Mouse (Mus musculus) embryonic facial prominence, embryonic 13.5 days (tissue): ENCODE measurements around the gene 1600002K03Rik. TPM values are rescaled to one million over a fixed set of nuclear protein-coding genes. Genes with fewer than 3 reads are reported as not detected.

Source experiments
- ATAC-seq: fragments of 200-750 bp; cut with Nextera tagmentation; 2 replicates; pipeline ENCODE4 v1.8.0; 2017; ENCODE audit warnings: low read depth; ENCODE audit not compliant: insufficient number of reproducible peaks, insufficient read depth, low FRiP score, low TSS enrichment
- H3K27ac ChIP-seq: fragments of 300-500 bp; sonication (generic); 2 replicates; pipeline ENCODE4 v1.5.1; 2015; ENCODE audit warnings: moderate library complexity, mild to moderate bottlenecking, inconsistent platforms
- H3K27me3 ChIP-seq: fragments of 300-500 bp; sonication (generic); 2 replicates; pipeline ENCODE4 v1.6.1; 2015; ENCODE audit warnings: mild to moderate bottlenecking, inconsistent platforms
- H3K36me3 ChIP-seq: fragments of 300-500 bp; sonication (generic); 2 replicates; pipeline ENCODE4 v1.6.1; 2015; ENCODE audit warnings: mild to moderate bottlenecking, inconsistent platforms
- H3K4me1 ChIP-seq: fragments of 300-500 bp; sonication (generic); 2 replicates; pipeline ENCODE4 v1.6.1; 2015; ENCODE audit warnings: inconsistent platforms
- H3K4me2 ChIP-seq: fragments of 300-500 bp; sonication (generic); 2 replicates; pipeline ENCODE4 v1.6.1; 2015; ENCODE audit warnings: moderate library complexity, mild to moderate bottlenecking, inconsistent platforms
- H3K4me3 ChIP-seq: fragments of 300-500 bp; sonication (generic); 2 replicates; pipeline ENCODE4 v1.5.1; 2015; ENCODE audit warnings: mild to moderate bottlenecking, inconsistent platforms
- H3K9ac ChIP-seq: fragments of 300-500 bp; sonication (generic); 2 replicates; pipeline ENCODE4 v1.6.1; 2015; ENCODE audit warnings: mild to moderate bottlenecking, inconsistent platforms
- H3K9me3 ChIP-seq: fragments of 300-500 bp; sonication (generic); 2 replicates; pipeline ENCODE4 v1.6.1; 2016; ENCODE audit warnings: inconsistent platforms
- WGBS: fragments of 180-500 bp; shearing (Covaris S2); methylation state at CpG from one replicate; pipeline ENCODE4 v1.1.7; 2015; ENCODE audit warnings: mixed read lengths; 5-methylcytosine and 5-hydroxymethylcytosine counted together
- polyA plus RNA-seq: library from polyadenylated mRNA; unstranded; fragments of >200 nt; fragmentation: Nextera tagmentation; extraction: Ambion mirVana; gene quantifications from 2 replicates; pipeline ENCODE4 v1.2.1, GENCODE M21; 2015

Gene 1600002K03Rik
- polyA plus RNA-seq, 1 experiment from 2014 or later, result 11.6 TPM

GRCm38 (mm10) chr10:80142530-80142925 is 30.2 kb upstream of the 1600002K03Rik start:
- no peaks in the 10 kb centered on the region for H3K9me3 ChIP-seq
- H3K4me2 ChIP-seq, result peak overlapping the region; percentile 92
- peak overlapping the region; percentile 70 for H3K4me3 ChIP-seq
- no peak for ATAC-seq
- peaks cover 63% of the 10 kb centered on the region for H3K4me1 ChIP-seq
- H3K9ac ChIP-seq, result peak overlapping the region; percentile 91
- WGBS, result 0% methylated on average over 15 of the region's 15 CpGs
- peaks cover 39% of the 10 kb centered on the region for H3K36me3 ChIP-seq
- peak overlapping the region; percentile 69 for H3K27ac ChIP-seq
- H3K27me3 ChIP-seq, result peaks cover 8% of the 10 kb centered on the region

DNA sequence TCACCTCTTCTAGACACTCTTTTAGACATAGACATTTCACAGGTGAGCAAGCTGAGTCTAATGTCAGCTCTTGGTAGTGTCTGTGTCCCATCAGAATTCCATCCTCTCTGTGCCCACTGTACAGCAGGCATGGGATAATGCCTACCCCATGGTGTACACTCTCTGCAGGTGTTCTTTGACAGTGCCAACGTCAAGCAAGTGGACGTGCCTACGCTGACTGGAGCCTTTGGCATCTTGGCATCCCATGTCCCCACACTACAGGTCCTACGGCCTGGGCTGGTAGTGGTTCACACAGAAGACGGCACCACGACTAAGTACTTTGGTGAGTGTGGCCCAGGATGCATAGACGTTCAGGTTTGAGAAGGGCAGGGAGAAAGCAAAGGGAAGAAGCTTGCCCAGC is 29.1 kb upstream of the 1600002K03Rik start:
- H3K4me3 ChIP-seq, result peak overlapping the region; percentile 3; the same call in 1 of the 2 replicates
- ATAC-seq, result no peak
- H3K27ac ChIP-seq, result no peak overlapping the region
- H3K9ac ChIP-seq, result no peak overlapping the region
- H3K36me3 ChIP-seq, result peaks cover 39% of the 10 kb centered on the region
- H3K4me1 ChIP-seq, result peaks cover 56% of the 10 kb centered on the region
- H3K9me3 ChIP-seq, result no peaks in the 10 kb centered on the region
- H3K27me3 ChIP-seq, result no peaks in the 10 kb centered on the region
- peak overlapping the region; percentile 92 for H3K4me2 ChIP-seq
- 92% methylated on average over 7 of the region's 7 CpGs for WGBS

DNA sequence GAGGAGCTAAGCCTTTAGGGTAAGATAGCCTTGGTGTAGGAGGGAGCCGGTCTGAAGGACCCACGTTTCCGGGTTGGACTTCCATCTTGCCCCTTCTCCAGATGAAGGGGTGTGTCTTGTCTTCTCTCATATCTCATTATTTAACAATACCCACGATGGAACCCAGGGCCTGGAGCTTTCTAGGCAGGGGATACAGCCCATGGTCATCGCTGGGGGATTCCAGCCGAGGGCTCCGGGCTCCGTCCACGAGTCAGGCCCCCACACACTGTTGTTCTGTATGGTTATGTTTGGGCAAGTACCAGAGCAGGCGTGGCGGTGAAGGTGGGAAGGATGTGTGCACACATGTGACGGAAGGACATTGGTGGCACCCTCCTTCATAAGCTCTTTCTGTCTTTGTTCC is 28.6 kb upstream of the 1600002K03Rik start:
- Histone ChIP-seq H3K4me2 (no peak overlapping the region), H3K36me3 (peaks cover 39% of the 10 kb centered on the region), H3K9me3 (no peaks in the 10 kb centered on the region), H3K9ac (no peak overlapping the region; the same call in 1 of the 2 replicates), H3K27me3 (no peaks in the 10 kb centered on the region), H3K4me1 (peaks cover 54% of the 10 kb centered on the region), H3K4me3 (0 out of 2 replicates have a peak overlapping the region, but pooled peaks have one; percentile 4), H3K27ac (no peak overlapping the region)
- 95% methylated on average over 12 of the region's 12 CpGs for WGBS
- ATAC-seq, result no peak

DNA sequence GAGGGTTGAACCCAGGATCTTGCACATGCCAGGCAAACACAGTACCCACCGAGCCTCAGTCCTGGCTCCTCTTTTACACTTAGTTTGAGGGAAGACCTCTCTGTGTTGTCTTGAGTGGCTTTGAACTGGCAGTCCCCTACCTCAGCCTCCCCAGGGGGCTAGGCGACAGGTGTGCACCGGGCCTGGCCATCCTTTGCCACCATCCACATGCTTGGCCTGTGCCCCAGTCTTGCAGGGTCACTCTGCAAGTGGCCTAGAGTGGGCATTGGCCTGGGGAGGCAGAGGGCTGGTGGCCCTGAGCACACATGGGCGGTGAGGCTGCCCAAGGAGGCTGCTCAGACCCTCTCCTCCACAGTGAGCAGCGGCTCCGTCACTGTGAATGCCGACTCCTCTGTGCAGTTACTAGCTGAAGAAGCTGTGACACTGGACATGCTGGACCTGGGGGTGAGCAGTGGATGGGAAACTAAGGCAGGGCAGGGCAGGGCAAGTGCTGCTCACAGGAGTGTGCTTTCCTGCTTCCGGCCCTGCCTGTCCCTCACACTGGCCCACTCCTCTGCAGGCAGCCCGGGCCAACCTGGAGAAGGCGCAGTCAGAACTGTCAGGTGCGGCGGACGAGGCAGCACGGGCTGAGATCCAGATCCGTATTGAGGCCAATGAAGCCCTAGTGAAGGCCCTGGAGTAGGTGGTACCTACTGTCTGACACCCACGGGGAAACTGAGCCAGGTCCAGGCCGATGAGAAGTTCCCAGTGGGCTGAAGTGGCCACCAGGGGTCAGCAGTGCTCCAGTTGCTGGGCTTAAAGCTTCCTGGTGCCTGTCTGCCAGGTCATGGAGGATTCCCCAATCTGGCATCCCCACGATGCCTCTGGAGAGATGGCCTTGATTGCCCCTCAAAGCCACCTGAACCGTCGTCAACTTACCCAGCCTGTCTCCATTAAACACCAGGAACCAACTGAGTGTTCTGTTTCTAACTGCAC is 27.6 kb upstream of the 1600002K03Rik start:
- 71% methylated on average over 20 of the region's 20 CpGs for whole genome bisulfite sequencing
- Histone ChIP-seq H3K36me3 (peaks cover 42% of the 10 kb centered on the region), H3K4me1 (peaks cover 51% of the 10 kb centered on the region), H3K27ac (peak overlapping the region; percentile 28; the same call in 1 of the 2 replicates), H3K9ac (peak overlapping the region; percentile 37), H3K4me2 (no peak overlapping the region), H3K9me3 (no peaks in the 10 kb centered on the region), H3K4me3 (0 out of 2 replicates have a peak overlapping the region, but pooled peaks have one; percentile 0), H3K27me3 (no peaks in the 10 kb centered on the region)
- no peak for ATAC-seq

GRCm38 (mm10) chr10:80145896-80146295 is 26.8 kb upstream of the 1600002K03Rik start:
- no peak for ATAC-seq
- Histone ChIP-seq H3K4me2 (no peak overlapping the region), H3K4me1 (peaks cover 48% of the 10 kb centered on the region), H3K9me3 (no peaks in the 10 kb centered on the region), H3K36me3 (peaks cover 43% of the 10 kb centered on the region), H3K4me3 (no peak overlapping the region), H3K27me3 (no peaks in the 10 kb centered on the region), H3K27ac (no peak overlapping the region; the same call in 1 of the 2 replicates), H3K9ac (peak overlapping the region; percentile 37)
- 87% methylated on average over 6 of the region's 6 CpGs for WGBS

DNA sequence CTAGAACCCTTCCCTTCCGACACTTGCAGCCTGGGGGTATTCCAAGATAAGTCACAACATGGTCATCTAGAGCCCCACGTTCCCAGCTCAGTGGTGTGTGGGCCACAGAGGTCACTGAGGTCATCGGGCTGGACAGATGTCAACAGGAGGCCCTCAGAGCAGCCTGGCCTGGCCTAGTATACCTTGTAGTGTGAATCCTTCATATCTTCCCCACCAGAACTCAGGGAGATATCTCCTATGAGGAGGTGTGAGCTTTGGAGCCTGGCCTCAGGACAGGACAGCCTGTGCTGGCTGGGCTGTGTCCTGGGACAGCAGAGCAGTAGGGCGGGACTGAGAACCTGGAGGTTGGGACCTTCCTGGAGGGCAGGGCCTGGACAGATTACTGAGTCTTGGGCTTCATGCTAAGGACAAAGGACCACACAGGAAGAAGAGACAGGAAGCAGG is 26.2 kb upstream of the 1600002K03Rik start:
- 0 out of 2 replicates have a peak overlapping the region, but pooled peaks have one; percentile 2 for H3K4me2 ChIP-seq
- WGBS, result 63% methylated on average over 4 of the region's 4 CpGs
- H3K9ac ChIP-seq, result peak overlapping the region; percentile 96; the same call in 1 of the 2 replicates
- peak overlapping the region; percentile 100; the same call in 1 of the 2 replicates for H3K27ac ChIP-seq
- no peaks in the 10 kb centered on the region for H3K9me3 ChIP-seq
- no peak for ATAC-seq
- peaks cover 49% of the 10 kb centered on the region for H3K36me3 ChIP-seq
- H3K4me3 ChIP-seq, result peak overlapping the region; percentile 4; the same call in 1 of the 2 replicates
- no peaks in the 10 kb centered on the region for H3K27me3 ChIP-seq
- peaks cover 43% of the 10 kb centered on the region for H3K4me1 ChIP-seq

DNA sequence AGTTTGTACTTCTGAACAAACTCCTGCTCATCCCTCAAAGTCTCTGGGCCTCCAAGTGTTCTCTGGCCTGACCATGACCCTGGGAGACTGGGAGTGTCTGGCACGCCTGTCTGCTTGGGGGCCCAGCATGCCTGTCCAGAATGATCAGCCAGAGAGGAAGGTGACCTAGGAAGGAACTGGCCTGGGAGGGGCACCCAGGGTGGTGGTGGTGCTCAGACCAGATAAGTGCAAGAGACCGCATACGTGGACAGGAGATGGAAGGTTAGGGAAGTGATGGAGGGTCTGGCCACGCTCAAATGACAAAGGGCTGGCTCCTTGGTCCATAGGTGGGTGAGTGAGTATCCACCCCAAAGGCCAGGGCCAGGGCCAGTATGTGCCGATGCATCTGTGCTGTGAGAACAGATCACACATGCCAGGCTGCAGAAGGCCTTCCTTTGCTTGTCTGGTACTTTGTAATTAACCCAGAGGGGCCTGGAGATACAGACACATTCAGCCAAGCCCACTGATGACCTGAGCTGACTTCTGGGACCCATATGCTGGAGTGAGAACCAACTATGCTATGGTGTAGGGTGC is 25.5 kb upstream of the 1600002K03Rik start:
- Histone ChIP-seq H3K27ac (peak overlapping the region; percentile 100), H3K4me2 (peak overlapping the region; percentile 98), H3K9ac (peak overlapping the region; percentile 96), H3K9me3 (no peaks in the 10 kb centered on the region), H3K4me3 (peak overlapping the region; percentile 97), H3K36me3 (peaks cover 56% of the 10 kb centered on the region), H3K4me1 (peaks cover 50% of the 10 kb centered on the region), H3K27me3 (no peaks in the 10 kb centered on the region)
- no peak for ATAC-seq
- 71% methylated on average over 5 of the region's 5 CpGs for WGBS

DNA sequence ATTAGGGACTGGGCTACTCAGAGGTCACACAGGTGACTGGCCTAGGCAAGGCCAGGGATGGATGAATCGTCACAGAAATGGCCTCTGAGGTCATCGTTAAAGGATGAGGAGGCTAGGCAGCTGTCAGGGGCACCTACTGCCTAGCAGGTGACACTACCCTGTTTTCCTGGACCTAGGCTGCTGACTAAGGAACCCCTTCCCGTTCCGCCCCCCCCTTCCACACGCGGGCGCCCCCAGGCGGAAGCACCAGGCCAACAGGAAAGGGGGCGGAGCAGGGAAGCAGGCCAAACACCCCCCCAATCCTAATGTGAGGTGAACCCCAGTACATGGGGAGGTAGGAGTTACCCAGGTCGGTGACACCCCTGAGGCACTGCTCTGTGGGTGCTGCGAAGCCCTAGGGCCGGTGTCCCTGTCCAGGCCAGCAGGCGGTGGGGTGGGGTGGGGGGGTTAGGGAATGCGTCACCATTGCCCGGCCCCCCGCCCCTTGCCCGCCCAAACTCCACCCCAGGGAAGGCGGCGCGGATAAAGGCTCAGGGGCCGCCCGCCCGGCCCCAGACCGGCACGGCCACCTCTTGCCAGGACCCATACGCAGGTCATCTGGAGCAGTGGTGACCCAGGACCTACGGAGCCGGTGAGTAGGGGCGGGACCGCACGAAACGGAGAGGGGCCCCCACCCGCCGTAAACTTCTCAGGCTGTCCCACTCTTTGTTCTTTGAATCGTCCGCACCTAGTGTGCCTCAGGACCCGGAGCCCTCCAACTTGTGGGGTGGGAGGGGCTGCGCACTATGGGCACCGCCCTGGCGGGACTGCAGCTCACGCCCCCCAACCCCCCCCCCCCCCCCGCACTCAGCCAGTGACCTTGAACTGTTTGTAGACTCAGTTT is 24.8 kb upstream of the 1600002K03Rik start, which contains the start of gene Midn:
TSS of gene Midn (plus strand) at position 554 of the 883 bp plus-strand sequence.
- Histone ChIP-seq H3K36me3 (peaks cover 63% of the 10 kb centered on the region), H3K9ac (peak within 1 kb of the TSS; percentile 96), H3K9me3 (no peaks in the 10 kb centered on the region), H3K27ac (peak within 1 kb of the TSS; percentile 100), H3K27me3 (no peaks in the 10 kb centered on the region), H3K4me3 (peak within 1 kb of the TSS; percentile 97), H3K4me1 (peaks cover 53% of the 10 kb centered on the region), H3K4me2 (peak within 1 kb of the TSS; percentile 98)
- ATAC-seq, result peak; percentile 45
- 2% methylated on average over 32 of the region's 42 CpGs for WGBS

GRCm38 (mm10) chr10:80148610-80149290 is 24.0 kb upstream of the 1600002K03Rik start:
- H3K36me3 ChIP-seq, result peaks cover 66% of the 10 kb centered on the region
- H3K4me3 ChIP-seq, result peak overlapping the region; percentile 97

More at GRCm38 (mm10) chr10:80148610-80149290, 24.0 kb upstream of the 1600002K03Rik start:
- peak; percentile 41 for ATAC-seq
- Histone ChIP-seq H3K9me3 (no peaks in the 10 kb centered on the region), H3K9ac (peak overlapping the region; percentile 96), H3K4me2 (peak overlapping the region; percentile 98), H3K27me3 (no peaks in the 10 kb centered on the region), H3K27ac (peak overlapping the region; percentile 100), H3K4me1 (peaks cover 53% of the 10 kb centered on the region)
- WGBS, result under 1% methylated on average over 57 of the region's 57 CpGs
